Mouse (Mus musculus): Measurements from ENCODE around the gene Vmn1r27. TPM values are rescaled to one million over a fixed set of nuclear protein-coding genes. Genes with fewer than 3 reads are reported as not detected.

Vmn1r27 gene
- polyA plus RNA-seq (2017; shearing (Covaris generic)) = not detected

DNA sequence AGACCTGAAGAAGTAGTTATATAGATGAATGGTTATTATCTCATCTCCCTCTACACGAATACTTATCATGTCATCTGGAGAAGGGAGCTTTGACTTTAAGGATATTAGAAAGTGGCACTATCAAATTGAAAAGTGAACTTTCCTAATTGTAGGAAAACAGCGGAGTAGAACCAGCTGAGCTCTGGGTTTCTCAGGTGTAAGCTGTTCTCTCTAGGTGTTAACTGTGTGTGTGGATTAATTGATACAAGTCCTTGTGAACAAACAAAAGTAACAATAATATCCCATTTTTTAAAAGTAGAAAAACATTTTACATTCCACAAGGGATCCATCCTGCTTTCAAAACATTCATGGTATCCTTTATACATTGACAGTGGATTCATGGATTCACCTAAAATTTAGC is at the start of gene Vmn1r27:
TSS of gene Vmn1r27 (minus strand) at position 101 of the 400 bp plus-strand sequence.
- no peak for ATAC-seq

DNA sequence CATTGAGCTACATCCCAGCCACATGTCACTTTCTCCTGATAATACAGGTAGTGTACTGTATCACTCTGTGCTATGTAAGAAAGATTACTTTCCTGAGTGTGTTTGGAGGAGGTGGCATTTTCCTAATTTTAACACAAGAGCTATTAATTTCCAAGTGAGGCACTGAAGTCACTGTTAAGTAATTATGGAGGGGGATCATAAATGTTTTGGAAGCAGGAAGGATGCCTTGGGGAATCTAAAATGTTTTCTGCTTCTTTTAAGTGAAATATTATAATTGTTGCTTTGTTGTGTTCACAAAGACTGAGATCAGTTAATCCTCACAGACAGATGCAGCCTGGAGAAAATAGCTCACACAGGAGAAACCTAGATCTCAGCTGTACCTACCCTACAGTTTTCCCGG is 43.1 kb upstream of the Vmn1r27 start, which contains the start of gene Vmn1r28:
TSS of gene Vmn1r28 (plus strand) at position 301 of the 400 bp plus-strand sequence.
- no peak for ATAC-seq

DNA sequence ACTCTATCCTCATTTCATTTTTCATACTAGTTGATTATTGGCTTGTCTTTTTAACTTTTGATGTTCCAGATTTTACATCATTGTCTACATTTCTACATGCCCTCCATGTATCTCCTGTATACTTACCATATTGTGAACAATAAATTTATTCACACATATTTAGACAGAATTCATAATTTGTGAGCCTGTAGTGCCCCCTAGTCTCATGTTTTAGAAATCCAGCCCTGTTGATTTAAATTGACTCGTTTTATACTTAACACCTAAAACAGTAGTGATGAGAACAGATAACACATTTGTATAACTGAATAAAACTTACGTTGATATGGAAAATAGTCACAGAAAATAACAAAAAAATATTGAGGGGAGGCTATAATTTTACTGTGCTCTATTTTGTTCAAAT is 2.5 kb downstream of the Vmn1r27 start:
- ATAC-seq = no peak

Other genes starting within 250 kb of the Vmn1r27 start
- not detected for gene Vmn1r25, start 238.0 kb downstream of the Vmn1r27 start, polyA plus RNA-seq (2017; shearing (Covaris generic))
- gene Vmn1r26, start 203.7 kb downstream of the Vmn1r27 start, polyA plus RNA-seq (2017; shearing (Covaris generic)) = under 1 TPM in 1 of 2 experiments, not detected in 1; 0.17 TPM
- not detected for gene Vmn1r28, start 43.2 kb upstream of the Vmn1r27 start, polyA plus RNA-seq (2017; shearing (Covaris generic))
- not detected for gene Vmn1r29, start 82.7 kb upstream of the Vmn1r27 start, polyA plus RNA-seq (2017; shearing (Covaris generic))
- gene Vmn1r30, start 224.6 kb upstream of the Vmn1r27 start, polyA plus RNA-seq (2017; shearing (Covaris generic)) = not detected